Mouse (Mus musculus): ENCODE measurements at regions not wholly inside any gene's neighbourhood (a gene's known extent, or its start where the extent isn't known, plus 50 kb on each side); places are given as distances from the start of the nearest gene placed in this dataset.
A peak's percentile ranks its signal among the peaks of the same experiment; 100 is the strongest.

GRCm38 (mm10) chr13:107396036-107396435 lies 374.1 kb upstream of the Kif2a start:
- no peak for DNase-seq (ENCODE audit: low spot score in 2 of 2)

- no peak for DNase-seq (ENCODE audit: low spot score in 2 of 2)
Observed at GRCm38 (mm10) chr13:107394451-107394850, 372.5 kb upstream of the Kif2a start.

- no peak for DNase-seq (ENCODE audit: low spot score in 2 of 2)
Observed at GRCm38 (mm10) chr13:107389535-107390150, 367.7 kb upstream of the Kif2a start.

GRCm38 (mm10) chr13:107389074-107389473 lies 367.1 kb upstream of the Kif2a start:
- no peak for DNase-seq (ENCODE audit: low spot score in 2 of 2)

- no peak for DNase-seq (ENCODE audit: low spot score in 2 of 2)
Observed at GRCm38 (mm10) chr13:107378076-107378475, 356.1 kb upstream of the Kif2a start.

- DNase-seq (ENCODE audit: low spot score in 2 of 2), result no peak
Observed at GRCm38 (mm10) chr13:107372666-107373065, 350.7 kb upstream of the Kif2a start.

GRCm38 (mm10) chr13:107371616-107372582 lies 350.0 kb upstream of the Kif2a start:
- DNase-seq (ENCODE audit: low spot score in 2 of 2), result peak; percentile 8 to 13

GRCm38 (mm10) chr13:107367639-107368038 lies 345.7 kb upstream of the Kif2a start:
- no peak for DNase-seq (ENCODE audit: low spot score in 2 of 2)

GRCm38 (mm10) chr13:107365766-107366165 lies 343.8 kb upstream of the Kif2a start:
- DNase-seq (ENCODE audit: low spot score in 2 of 2), result no peak

GRCm38 (mm10) chr13:107365241-107365640 lies 343.3 kb upstream of the Kif2a start:
- DNase-seq (ENCODE audit: low spot score in 2 of 2), result no peak

GRCm38 (mm10) chr13:107362806-107363687 lies 341.1 kb upstream of the Kif2a start:
- no peak for DNase-seq (ENCODE audit: low spot score in 2 of 2)

GRCm38 (mm10) chr13:107340802-107341364 lies 319.0 kb upstream of the Kif2a start:
- no peak for DNase-seq (ENCODE audit: low spot score in 2 of 2)

- no peak for DNase-seq (ENCODE audit: low spot score in 2 of 2)
Observed at GRCm38 (mm10) chr13:107338111-107338510, 316.2 kb upstream of the Kif2a start.

- DNase-seq (ENCODE audit: low spot score in 2 of 2), result no peak
Observed at GRCm38 (mm10) chr13:107337111-107337510, 315.2 kb upstream of the Kif2a start.

GRCm38 (mm10) chr13:107329348-107329747 lies 307.4 kb upstream of the Kif2a start:
- no peak for DNase-seq (ENCODE audit: low spot score in 2 of 2)

GRCm38 (mm10) chr13:107325707-107326495 lies 304.0 kb upstream of the Kif2a start:
- peak; percentile 29 to 54 for DNase-seq (ENCODE audit: low spot score in 2 of 2)

GRCm38 (mm10) chr13:107314746-107315145 lies 292.8 kb upstream of the Kif2a start:
- no peak for DNase-seq (ENCODE audit: low spot score in 2 of 2)

GRCm38 (mm10) chr13:107308958-107309639 lies 287.2 kb upstream of the Kif2a start:
- no peak for DNase-seq (ENCODE audit: low spot score in 2 of 2)

- DNase-seq (ENCODE audit: low spot score in 2 of 2), result no peak
Observed at GRCm38 (mm10) chr13:107308404-107308803, 286.5 kb upstream of the Kif2a start.

GRCm38 (mm10) chr13:107306958-107307357 lies 285.0 kb upstream of the Kif2a start:
- no peak for DNase-seq (ENCODE audit: low spot score in 2 of 2)

All from urinary bladder, adult 18-20 months (tissue).